Mouse (Mus musculus) naive thymus-derived CD4-positive, alpha-beta T cell, adult 2 months (primary cell): ENCODE measurements around the gene Atp13a4.

Experiments used
- DNase-seq: peaks from one replicate; pipeline ENCODE4 v3.0.0-alpha.2; 2011; ENCODE audit warnings: low read depth

Gene Atp13a4

GRCm38 (mm10) chr16:29544829-29545228, at the start of gene Atp13a4:
Gene Atp13a4, minus strand, starts transcription at chr16:29544864.
- no peak for DNase-seq

GRCm38 (mm10) chr16:29592171-29592570, 47.5 kb upstream of the Atp13a4 start:
- DNase-seq = no peak

- peak; percentile 47 for DNase-seq
Measured at GRCm38 (mm10) chr16:29579787-29580176, 35.1 kb upstream of the Atp13a4 start.

GRCm38 (mm10) chr16:29579167-29579786, 34.6 kb upstream of the Atp13a4 start, which contains the start of gene Opa1:
Gene Opa1, plus strand, starts transcription at chr16:29579334.
- peak; percentile 98 for DNase-seq

GRCm38 (mm10) chr16:29575620-29576019, 31.0 kb upstream of the Atp13a4 start:
- DNase-seq = no peak

- DNase-seq = no peak
Measured at GRCm38 (mm10) chr16:29574013-29574412, 29.3 kb upstream of the Atp13a4 start.

GRCm38 (mm10) chr16:29560869-29561268, 16.2 kb upstream of the Atp13a4 start:
- DNase-seq = peak; percentile 44

GRCm38 (mm10) chr16:29560454-29560853, 15.8 kb upstream of the Atp13a4 start:
- DNase-seq = no peak

- DNase-seq = no peak
Measured at GRCm38 (mm10) chr16:29559667-29560066, 15.0 kb upstream of the Atp13a4 start.

GRCm38 (mm10) chr16:29541261-29541683, 3.4 kb downstream of the Atp13a4 start:
- DNase-seq = no peak

- no peak for DNase-seq
Measured at GRCm38 (mm10) chr16:29539906-29540305, 4.8 kb downstream of the Atp13a4 start.

- DNase-seq = no peak
Measured at GRCm38 (mm10) chr16:29536411-29537204, 8.1 kb downstream of the Atp13a4 start.

GRCm38 (mm10) chr16:29535866-29536265, 8.8 kb downstream of the Atp13a4 start:
- no peak for DNase-seq

GRCm38 (mm10) chr16:29533641-29534040, 11.0 kb downstream of the Atp13a4 start:
- no peak for DNase-seq

- DNase-seq = no peak
Measured at GRCm38 (mm10) chr16:29527085-29527484, 17.6 kb downstream of the Atp13a4 start.

GRCm38 (mm10) chr16:29526585-29526984, 18.1 kb downstream of the Atp13a4 start:
- no peak for DNase-seq

- no peak for DNase-seq
Measured at GRCm38 (mm10) chr16:29512495-29512894, 32.2 kb downstream of the Atp13a4 start.

GRCm38 (mm10) chr16:29510743-29511142, 33.9 kb downstream of the Atp13a4 start:
- no peak for DNase-seq

GRCm38 (mm10) chr16:29509881-29510280, 34.8 kb downstream of the Atp13a4 start:
- DNase-seq = no peak

GRCm38 (mm10) chr16:29504671-29505070, 40.0 kb downstream of the Atp13a4 start:
- no peak for DNase-seq

- DNase-seq = no peak
Measured at GRCm38 (mm10) chr16:29504198-29504597, 40.5 kb downstream of the Atp13a4 start.

- no peak for DNase-seq
Measured at GRCm38 (mm10) chr16:29491031-29491430, 53.6 kb downstream of the Atp13a4 start.

GRCm38 (mm10) chr16:29481439-29481838, 63.2 kb downstream of the Atp13a4 start:
- no peak for DNase-seq
